Comparison of ENCODE assay signal across 8 mouse cellular contexts in the genomic region with DNA sequence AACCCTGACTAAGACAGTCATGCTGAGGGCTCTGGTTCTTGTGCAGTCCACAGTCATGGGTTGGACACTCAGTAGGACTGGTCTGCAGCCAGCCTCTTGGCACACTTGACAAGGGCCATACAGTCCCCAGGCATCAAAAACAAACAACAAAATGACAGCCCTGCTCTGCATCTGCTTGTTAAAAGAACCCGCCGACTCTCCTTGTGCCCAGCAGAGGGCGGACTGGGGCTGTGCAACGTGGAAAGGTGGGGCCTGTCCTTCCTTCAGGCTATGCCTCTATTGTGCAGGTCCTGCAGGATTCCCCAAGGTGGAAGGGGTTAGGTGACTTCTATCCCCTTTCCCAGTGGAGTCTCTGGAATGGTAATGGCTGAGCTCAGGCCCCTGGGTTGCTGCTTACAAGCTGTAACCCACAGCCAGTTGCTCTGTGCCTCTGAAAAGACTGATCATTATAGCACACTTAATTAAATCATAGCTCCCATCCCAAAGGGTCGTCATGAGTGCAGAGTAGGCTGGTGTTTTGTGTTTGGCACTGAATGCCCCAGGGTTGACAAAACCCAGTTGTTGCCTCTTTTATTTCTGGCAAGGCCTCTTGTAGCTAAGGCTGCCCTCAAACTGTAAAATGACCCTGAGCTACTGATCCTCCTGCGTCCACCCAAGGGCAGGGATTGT. TPM values are rescaled to one million over a fixed set of nuclear protein-coding genes. Genes with fewer than 3 reads are reported as not detected.
DNase-seq lines count a peak whose midpoint lies in the region; ATAC-seq lines count a peak whose summit lies in the region.

No protein-coding gene starts in this region.

- ATAC-seq in megakaryocyte, adult 5-6 weeks (ENCODE audit: poor library complexity, severe bottlenecking), result peak; percentile 67

- peak; percentile 80 for DNase-seq in NIH3T3 (ENCODE audit: low read depth)
- DNase-seq in cerebellum, postnatal 14 days, result peak; percentile 82 to 83
- peak; percentile 46 to 53 for DNase-seq in frontal cortex, postnatal 25 days (ENCODE audit: low spot score in 2 of 2)
- peak; percentile 39 for DNase-seq in induced T-regulatory cell, adult 2 months (ENCODE audit: low read depth)
- peak; percentile 62 to 71 for DNase-seq in left cerebral cortex, adult 18-20 months (ENCODE audit: low spot score in 2 of 2)
- DNase-seq in right cerebral cortex, adult 2 months (ENCODE audit: low spot score in 2 of 2), result peak; percentile 64 to 67
- DNase-seq in urinary bladder, postnatal 36 days (ENCODE audit: low spot score in 2 of 2), result peak; percentile 28 to 33

RNA-seq across cellular contexts. Expression of gene Spr, which starts 21.7 kb away (rescaled TPM):
- 10 to 100 TPM; 48.4 to 51.5 TPM for total RNA-seq in left cerebral cortex, adult 18-20 months (2021)
- total RNA-seq in megakaryocyte, adult 5-6 weeks (2015), result 14.9 and 16.4 TPM in 2 replicates
- total RNA-seq in megakaryocyte, adult 5-6 weeks (2017), result 19.8 and 20.2 TPM in 2 replicates

RNA-seq across cellular contexts. Expression of gene Emx1, which starts 28.0 kb away (rescaled TPM):
- total RNA-seq in left cerebral cortex, adult 18-20 months (2021), result 10 to 100 TPM; 32.5 to 42.6 TPM
- total RNA-seq in megakaryocyte, adult 5-6 weeks (2015), result not detected in 2 replicates
- total RNA-seq in megakaryocyte, adult 5-6 weeks (2017), result not detected in 2 replicates

Comparison
In these comparisons a context has a peak if more than half of its experiments do, and no peak if none do; other contexts are left out.
1. Peak in every context shown above with its lines: DNase-seq and ATAC-seq.
2. DNase-seq: peak in every context shown above with its lines; median percentile 82 in cerebellum, postnatal 14 days; 80 in NIH3T3; 66 in left cerebral cortex, adult 18-20 months; 66 in right cerebral cortex, adult 2 months; 50 in frontal cortex, postnatal 25 days; 39 in induced T-regulatory cell, adult 2 months; 30 in urinary bladder, postnatal 36 days.
3. RNA of gene Emx1, which starts 28.0 kb away (total RNA-seq): 32.5 to 42.6 TPM in left cerebral cortex, adult 18-20 months; not detected in megakaryocyte, adult 5-6 weeks; every median in the first group is over 10 times any median in the second.